Mouse (Mus musculus): ENCODE measurements at regions not wholly inside any gene's neighbourhood (a gene's known extent, or its start where the extent isn't known, plus 50 kb on each side); places are given as distances from the start of the nearest gene placed in this dataset.
"Not testable (repeated sequence)": the region's sequence is repeated elsewhere in the genome, so short reads cannot be mapped to it uniquely, and the experiment has no call there.

- no peak for DNase-seq (ENCODE audit: low read depth)
Measured at GRCm38 (mm10) chr11:92228855-92229254, 651.5 kb upstream of the Kif2b start.

- DNase-seq (ENCODE audit: low read depth): no peak
Measured at GRCm38 (mm10) chr11:92208980-92209548, 631.7 kb upstream of the Kif2b start.

- DNase-seq (ENCODE audit: low read depth): not testable (repeated sequence)
Measured at GRCm38 (mm10) chr11:92178393-92178792, 601.0 kb upstream of the Kif2b start.

- DNase-seq (ENCODE audit: low read depth): no peak
Measured at GRCm38 (mm10) chr11:92153124-92153523, 575.8 kb upstream of the Kif2b start.

- DNase-seq (ENCODE audit: low read depth): no peak
Measured at GRCm38 (mm10) chr11:92135677-92136076, 558.3 kb upstream of the Kif2b start.

GRCm38 (mm10) chr11:92134891-92135590 lies 557.7 kb upstream of the Kif2b start:
- no peak for DNase-seq (ENCODE audit: low read depth)

- DNase-seq (ENCODE audit: low read depth): no peak
Measured at GRCm38 (mm10) chr11:92084766-92085165, 507.4 kb upstream of the Kif2b start.

GRCm38 (mm10) chr11:92041695-92042094 lies 464.3 kb upstream of the Kif2b start:
- DNase-seq (ENCODE audit: low read depth): no peak

GRCm38 (mm10) chr11:92040161-92040560 lies 462.8 kb upstream of the Kif2b start:
- no peak for DNase-seq (ENCODE audit: low read depth)

GRCm38 (mm10) chr11:92018419-92018818 lies 441.1 kb upstream of the Kif2b start:
- DNase-seq (ENCODE audit: low read depth): peak; percentile 12

- DNase-seq (ENCODE audit: low read depth): no peak
Measured at GRCm38 (mm10) chr11:92011284-92011683, 433.9 kb upstream of the Kif2b start.

- DNase-seq (ENCODE audit: low read depth): no peak
Measured at GRCm38 (mm10) chr11:91995524-91995923, 418.2 kb upstream of the Kif2b start.

GRCm38 (mm10) chr11:91969531-91969930 lies 392.2 kb upstream of the Kif2b start:
- DNase-seq (ENCODE audit: low read depth): peak; percentile 3

GRCm38 (mm10) chr11:91944336-91944735 lies 367.0 kb upstream of the Kif2b start:
- no peak for DNase-seq (ENCODE audit: low read depth)

Measured in fibroblast of lung, adult 2 months (primary cell).